Mouse (Mus musculus) myocyte (in vitro differentiated cells): ENCODE measurements at regions not wholly inside any gene's neighbourhood (a gene's known extent, or its start where the extent isn't known, plus 50 kb on each side); places are given as distances from the start of the nearest gene placed in this dataset.

Experiments used
- CEBPB ChIP-seq: IDR thresholded peaks from 2 replicates; pipeline ENCODE4 v1.6.1; 2011; ENCODE audit warnings: mild to moderate bottlenecking, moderate library complexity; ENCODE audit not compliant: poor library complexity, insufficient read depth, severe bottlenecking
- E2F4 ChIP-seq: IDR thresholded peaks from one replicate; pipeline ENCODE4 v1.6.1; 2011; ENCODE audit warnings: mild to moderate bottlenecking, control low read depth, moderate library complexity; ENCODE audit not compliant: insufficient read depth
- MAX ChIP-seq: IDR thresholded peaks from one replicate; pipeline ENCODE4 v1.6.1; 2011; ENCODE audit warnings: low read depth, mild to moderate bottlenecking, control low read depth
- MYOD1 ChIP-seq, 3 experiments: IDR thresholded peaks; one replicate each; pipeline ENCODE4 v1.6.1; 2011; ENCODE audit warnings: control low read depth in 2 of 3, low read depth in 2 of 3, mild to moderate bottlenecking in 2 of 3, moderate library complexity in 1 of 3; ENCODE audit not compliant: insufficient read length in 2 of 3, control insufficient read depth in 1 of 3
- MYOG ChIP-seq, 3 experiments: IDR thresholded peaks; one replicate each; pipeline ENCODE4 v1.6.1; 2011; ENCODE audit warnings: control low read depth in 2 of 3, low read depth in 2 of 3, mild to moderate bottlenecking in 2 of 3; ENCODE audit not compliant: insufficient read length in 2 of 3, control insufficient read depth in 1 of 3, insufficient read depth in 1 of 3
- POLR2A ChIP-seq: IDR thresholded peaks from one replicate; pipeline ENCODE4 v1.6.1; 2011; ENCODE audit warnings: low read depth, mild to moderate bottlenecking, control low read depth, moderate library complexity; ENCODE audit not compliant: insufficient read length
- POLR2AphosphoS2 ChIP-seq: IDR thresholded peaks from one replicate; pipeline ENCODE4 v1.6.1; 2011; ENCODE audit warnings: low read depth, control low read depth; ENCODE audit not compliant: insufficient read length
- SRF ChIP-seq: IDR thresholded peaks from one replicate; pipeline ENCODE4 v1.6.1; 2011; ENCODE audit warnings: low read depth; ENCODE audit not compliant: control insufficient read depth, insufficient read length
- TCF12 ChIP-seq: IDR thresholded peaks from one replicate; pipeline ENCODE4 v1.6.1; 2011; ENCODE audit warnings: mild to moderate bottlenecking, control low read depth; ENCODE audit not compliant: poor library complexity, insufficient read depth, severe bottlenecking
- USF1 ChIP-seq: IDR thresholded peaks from one replicate; pipeline ENCODE4 v1.6.1; 2011; ENCODE audit warnings: low read depth, mild to moderate bottlenecking, control low read depth, moderate library complexity

GRCm38 (mm10) chr8:126848369-126849105 lies 97.1 kb downstream of the Tomm20 start:
- TF ChIP-seq MYOG (IDR thresholded peaks at IDR 0.05; ENCODE audit: control insufficient read depth in 1 of 3, insufficient read depth in 1 of 3, insufficient read length in 2 of 3, low read depth in 2 of 3) (no peak), POLR2A (no peak), MYOD1 (IDR thresholded peaks at IDR 0.05; ENCODE audit: control insufficient read depth in 1 of 3, insufficient read length in 2 of 3, low read depth in 2 of 3) (no peak), POLR2AphosphoS2 (no peak), TCF12 (no peak), USF1 (no peak), MAX (no peak), E2F4 (no peak), CEBPB (no peak), SRF (no peak)
